Mouse (Mus musculus) neural tube, embryonic 12.5 days (tissue): ENCODE data around the gene Gja5. TPM values are rescaled to one million over a fixed set of nuclear protein-coding genes. Genes with fewer than 3 reads are reported as not detected.

Experiments used
- ATAC-seq: fragments of 200-750 bp; cut with Nextera tagmentation; 2 replicates; pipeline ENCODE4 v1.8.0; 2017; ENCODE audit warnings: low read depth, mild to moderate bottlenecking, moderate TSS enrichment, moderate library complexity; ENCODE audit not compliant: low FRiP score
- H3K27ac ChIP-seq: fragments of 300-500 bp; sonication (generic); 2 replicates; pipeline ENCODE4 v1.5.1; 2016
- H3K27me3 ChIP-seq: fragments of 300-500 bp; sonication (generic); replicated peaks from 2 replicates; pipeline ENCODE4 v1.6.1; 2016; ENCODE audit warnings: mild to moderate bottlenecking
- H3K36me3 ChIP-seq: fragments of 300-500 bp; sonication (generic); 2 replicates; pipeline ENCODE4 v1.6.1; 2016; ENCODE audit warnings: mild to moderate bottlenecking
- H3K4me1 ChIP-seq: fragments of 300-500 bp; sonication (generic); 2 replicates; pipeline ENCODE4 v1.6.1; 2016
- H3K4me2 ChIP-seq: fragments of 300-500 bp; sonication (generic); replicated peaks from 2 replicates; pipeline ENCODE4 v1.6.1; 2016; ENCODE audit warnings: mild to moderate bottlenecking
- H3K4me3 ChIP-seq: fragments of 300-500 bp; sonication (generic); 2 replicates; pipeline ENCODE4 v1.5.1; 2016
- H3K9ac ChIP-seq: fragments of 300-500 bp; sonication (generic); 2 replicates; pipeline ENCODE4 v1.6.1; 2016; ENCODE audit warnings: mild to moderate bottlenecking
- H3K9me3 ChIP-seq: fragments of 300-500 bp; sonication (generic); 2 replicates; pipeline ENCODE4 v1.6.1; 2016; ENCODE audit warnings: mild to moderate bottlenecking
- WGBS: fragments of 180-500 bp; shearing (Covaris S2); methylation state at CpG from one replicate; pipeline ENCODE4 v1.1.7; 2016; 5-methylcytosine and 5-hydroxymethylcytosine counted together
- polyA plus RNA-seq: library from polyadenylated mRNA; unstranded; fragments of >200 nt; fragmentation: Nextera tagmentation; extraction: Ambion mirVana; gene quantifications from 2 replicates; pipeline ENCODE4 v1.2.1, GENCODE M21; 2016

Gene Gja5
- polyA plus RNA-seq, 1 experiment from 2014 or later = 6.9 TPM

GRCm38 (mm10) chr3:96992526-96992925 lies 88.0 kb downstream of the Gja5 start:
- no peaks in the 10 kb centered on the region for H3K36me3 ChIP-seq
- no peak overlapping the region for H3K9ac ChIP-seq
- H3K27ac ChIP-seq = no peak overlapping the region
- 8% methylated on average over 3 of the region's 3 CpGs for WGBS
- ATAC-seq = no peak
- no peaks in the 10 kb centered on the region for H3K27me3 ChIP-seq
- no peak overlapping the region for H3K4me2 ChIP-seq
- no peaks in the 10 kb centered on the region for H3K9me3 ChIP-seq
- H3K4me3 ChIP-seq = no peak overlapping the region
- no peaks in the 10 kb centered on the region for H3K4me1 ChIP-seq

DNA sequence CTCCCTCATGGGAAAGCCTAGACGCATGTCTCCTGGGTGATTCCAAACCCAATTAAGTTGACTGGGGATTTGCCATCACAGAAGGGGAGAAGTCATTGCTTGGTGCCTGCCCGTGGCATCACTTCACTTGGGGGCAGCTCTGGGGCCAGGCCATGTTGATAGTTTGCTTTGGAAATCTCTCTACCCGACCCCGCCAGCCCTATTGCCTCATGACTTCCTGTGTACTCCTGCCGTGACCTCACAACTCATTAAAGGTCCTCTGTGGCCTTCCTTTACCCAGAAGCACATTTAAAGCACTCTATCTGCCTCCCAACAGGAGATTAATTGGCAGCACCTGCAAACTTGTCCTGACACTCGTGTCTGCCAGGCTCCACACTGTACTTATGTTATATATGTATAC lies 93.3 kb downstream of the Gja5 start:
- Histone ChIP-seq H3K4me1 (no peaks in the 10 kb centered on the region), H3K9me3 (no peaks in the 10 kb centered on the region), H3K9ac (no peak overlapping the region), H3K27ac (no peak overlapping the region), H3K4me3 (no peak overlapping the region), H3K36me3 (no peaks in the 10 kb centered on the region), H3K4me2 (no peak overlapping the region), H3K27me3 (no peaks in the 10 kb centered on the region)
- 53% methylated on average over 6 of the region's 6 CpGs for WGBS
- ATAC-seq = no peak

- Histone ChIP-seq H3K9me3 (no peaks in the 10 kb centered on the region), H3K27ac (no peak overlapping the region), H3K36me3 (no peaks in the 10 kb centered on the region), H3K9ac (no peak overlapping the region), H3K4me3 (no peak overlapping the region), H3K4me2 (no peak overlapping the region), H3K4me1 (no peaks in the 10 kb centered on the region; the same call in 1 of the 2 replicates), H3K27me3 (no peaks in the 10 kb centered on the region)
- 94% methylated on average over 10 of the region's 10 CpGs for WGBS
- ATAC-seq = no peak
Observed at GRCm38 (mm10) chr3:97003111-97003510, 98.6 kb downstream of the Gja5 start.

- no peaks in the 10 kb centered on the region; the same call in 1 of the 2 replicates for H3K4me1 ChIP-seq
- 81% methylated on average over 4 of the region's 4 CpGs for WGBS
Observed at GRCm38 (mm10) chr3:97004509-97004908, 100.0 kb downstream of the Gja5 start.

GRCm38 (mm10) chr3:97007010-97007448 lies 102.5 kb downstream of the Gja5 start:
- no peak overlapping the region for H3K4me2 ChIP-seq
- no peaks in the 10 kb centered on the region for H3K36me3 ChIP-seq
- 45% methylated on average over 3 of the region's 3 CpGs for WGBS
- no peak for ATAC-seq
- no peak overlapping the region for H3K27ac ChIP-seq
- H3K9me3 ChIP-seq = no peaks in the 10 kb centered on the region
- no peaks in the 10 kb centered on the region; the same call in 1 of the 2 replicates for H3K4me1 ChIP-seq
- no peaks in the 10 kb centered on the region for H3K27me3 ChIP-seq
- H3K9ac ChIP-seq = no peak overlapping the region
- H3K4me3 ChIP-seq = no peak overlapping the region

More at GRCm38 (mm10) chr3:97004509-97004908, 100.0 kb downstream of the Gja5 start:
- H3K27ac ChIP-seq = no peak overlapping the region
- no peak overlapping the region for H3K4me3 ChIP-seq
- H3K9me3 ChIP-seq = no peaks in the 10 kb centered on the region
- H3K27me3 ChIP-seq = no peaks in the 10 kb centered on the region
- H3K4me2 ChIP-seq = no peak overlapping the region
- H3K9ac ChIP-seq = no peak overlapping the region
- no peaks in the 10 kb centered on the region for H3K36me3 ChIP-seq
- no peak for ATAC-seq

- Histone ChIP-seq H3K27ac (no peak overlapping the region), H3K36me3 (no peaks in the 10 kb centered on the region), H3K9ac (no peak overlapping the region), H3K4me3 (no peak overlapping the region), H3K4me2 (no peak overlapping the region), H3K4me1 (no peaks in the 10 kb centered on the region), H3K9me3 (no peaks in the 10 kb centered on the region), H3K27me3 (no peaks in the 10 kb centered on the region)
- ATAC-seq = no peak
- WGBS = 48% methylated on average over 5 of the region's 5 CpGs
Observed at GRCm38 (mm10) chr3:97025226-97025625, 120.7 kb downstream of the Gja5 start.

GRCm38 (mm10) chr3:97032053-97032496 lies 127.6 kb downstream of the Gja5 start:
- Histone ChIP-seq H3K27ac (no peak overlapping the region), H3K27me3 (peaks cover 3% of the 10 kb centered on the region; the same call in 1 of the 2 replicates), H3K9me3 (no peaks in the 10 kb centered on the region), H3K4me1 (0 out of 2 replicates have a peak, but pooled peaks cover 8% of the 10 kb centered on the region), H3K9ac (0 out of 2 replicates have a peak overlapping the region, but pooled peaks have one; percentile 17), H3K4me2 (peak overlapping the region; percentile 62), H3K36me3 (no peaks in the 10 kb centered on the region), H3K4me3 (peak overlapping the region; percentile 25)
- ATAC-seq = peak; percentile 37; the same call in 1 of the 2 replicates
- under 1% methylated on average over 10 of the region's 10 CpGs for WGBS

- Histone ChIP-seq H3K9ac (no peak overlapping the region), H3K4me1 (0 out of 2 replicates have a peak, but pooled peaks cover 8% of the 10 kb centered on the region), H3K27ac (no peak overlapping the region), H3K27me3 (peaks cover 3% of the 10 kb centered on the region; the same call in 1 of the 2 replicates), H3K4me2 (no peak overlapping the region), H3K36me3 (no peaks in the 10 kb centered on the region), H3K9me3 (no peaks in the 10 kb centered on the region), H3K4me3 (no peak overlapping the region)
- WGBS = 88% methylated on average over 3 of the region's 3 CpGs
- ATAC-seq = no peak
Observed at GRCm38 (mm10) chr3:97035558-97035957, 131.1 kb downstream of the Gja5 start.

GRCm38 (mm10) chr3:97037119-97037518 lies 132.6 kb downstream of the Gja5 start:
- no peaks in the 10 kb centered on the region for H3K9me3 ChIP-seq
- H3K27me3 ChIP-seq = 0 out of 2 replicates have a peak, but pooled peaks cover 3% of the 10 kb centered on the region
- no peak overlapping the region for H3K9ac ChIP-seq
- WGBS = 46% methylated on average over 6 of the region's 6 CpGs
- 0 out of 2 replicates have a peak, but pooled peaks cover 5% of the 10 kb centered on the region for H3K4me1 ChIP-seq
- no peak overlapping the region for H3K4me3 ChIP-seq
- ATAC-seq = no peak
- H3K36me3 ChIP-seq = no peaks in the 10 kb centered on the region
- no peak overlapping the region for H3K27ac ChIP-seq
- no peak overlapping the region for H3K4me2 ChIP-seq

DNA sequence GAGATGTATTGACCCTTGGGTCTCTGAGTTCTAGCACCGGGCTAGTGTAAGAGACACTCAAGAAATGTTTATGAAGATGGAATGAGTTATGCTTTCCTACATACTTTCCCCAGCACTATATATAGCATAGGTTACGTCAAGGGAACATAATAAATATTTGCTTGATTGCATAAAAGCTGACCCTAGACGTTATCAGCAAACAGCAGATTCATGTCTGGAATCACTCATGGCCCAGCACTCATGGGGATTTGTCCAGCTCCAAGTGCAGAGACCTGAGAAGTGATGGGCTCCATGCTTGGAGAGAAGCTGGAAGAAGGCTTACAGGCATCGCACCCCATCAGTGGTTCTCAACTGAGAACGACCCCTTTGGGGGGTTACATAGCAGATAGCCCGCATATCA lies 135.2 kb downstream of the Gja5 start:
- Histone ChIP-seq H3K9ac (no peak overlapping the region), H3K27ac (no peak overlapping the region), H3K4me1 (no peaks in the 10 kb centered on the region), H3K36me3 (no peaks in the 10 kb centered on the region), H3K4me3 (no peak overlapping the region), H3K27me3 (no peaks in the 10 kb centered on the region), H3K9me3 (no peaks in the 10 kb centered on the region), H3K4me2 (no peak overlapping the region)
- WGBS = 87% methylated on average over 6 of the region's 6 CpGs
- no peak for ATAC-seq

DNA sequence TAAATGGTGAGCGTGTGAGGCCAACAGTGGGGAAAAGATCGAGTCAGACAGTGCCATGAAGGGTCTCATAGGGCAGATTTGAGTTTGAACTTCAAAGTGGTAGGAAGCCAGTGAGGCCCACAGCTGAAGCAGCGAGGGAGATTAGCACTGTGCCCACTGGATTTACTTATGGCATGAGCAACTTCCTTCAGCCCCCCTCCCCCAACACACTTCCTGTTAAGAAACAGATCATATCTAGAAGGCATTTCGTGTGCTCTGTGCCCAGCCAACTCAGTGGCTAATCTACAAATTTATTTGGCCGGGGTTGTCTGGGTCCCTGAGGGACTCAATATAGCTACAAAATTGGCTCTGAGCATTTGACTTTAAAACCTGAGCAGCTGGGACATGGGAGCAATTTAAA lies 139.7 kb downstream of the Gja5 start:
- 77% methylated on average over 5 of the region's 5 CpGs for WGBS
- no peak overlapping the region for H3K27ac ChIP-seq

GRCm38 (mm10) chr3:97047757-97048156 lies 143.3 kb downstream of the Gja5 start:
- no peak overlapping the region for H3K4me3 ChIP-seq
- H3K27ac ChIP-seq = no peak overlapping the region
- no peaks in the 10 kb centered on the region; the same call in 1 of the 2 replicates for H3K4me1 ChIP-seq
- ATAC-seq = no peak
- H3K9ac ChIP-seq = no peak overlapping the region
- no peaks in the 10 kb centered on the region for H3K9me3 ChIP-seq
- WGBS = 89% methylated on average over 4 of the region's 4 CpGs
- no peak overlapping the region for H3K4me2 ChIP-seq
- no peaks in the 10 kb centered on the region for H3K27me3 ChIP-seq
- no peaks in the 10 kb centered on the region for H3K36me3 ChIP-seq

More for the DNA sequence above, 139.7 kb downstream of the Gja5 start:
- Histone ChIP-seq H3K4me1 (no peaks in the 10 kb centered on the region), H3K9ac (no peak overlapping the region), H3K27me3 (no peaks in the 10 kb centered on the region), H3K4me2 (no peak overlapping the region), H3K4me3 (no peak overlapping the region), H3K9me3 (no peaks in the 10 kb centered on the region), H3K36me3 (no peaks in the 10 kb centered on the region)
- ATAC-seq = no peak

DNA sequence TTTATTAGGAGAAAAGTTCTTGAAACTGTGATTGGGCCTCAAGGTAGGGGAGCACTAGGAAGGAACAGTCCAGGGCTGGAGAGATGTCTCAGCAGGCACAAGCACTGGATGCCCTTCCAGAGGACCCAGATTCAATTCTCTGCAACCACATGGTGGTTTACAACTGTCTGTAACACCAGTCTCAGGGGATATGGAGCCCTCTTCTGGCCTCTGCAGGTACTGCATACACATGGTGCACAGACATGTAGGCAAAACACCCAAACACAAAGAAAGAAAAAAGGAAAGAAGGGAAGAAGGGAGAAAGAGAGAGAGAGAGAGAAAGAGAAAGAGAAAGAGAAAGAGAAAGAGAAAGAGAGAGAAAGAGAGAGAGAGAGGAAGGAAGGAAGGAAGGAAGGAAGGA lies 143.9 kb downstream of the Gja5 start:
- Histone ChIP-seq H3K4me3 (no peak overlapping the region), H3K27me3 (no peaks in the 10 kb centered on the region), H3K36me3 (no peaks in the 10 kb centered on the region), H3K9ac (no peak overlapping the region), H3K4me2 (no peak overlapping the region), H3K4me1 (no peaks in the 10 kb centered on the region; the same call in 1 of the 2 replicates), H3K27ac (no peak overlapping the region), H3K9me3 (no peaks in the 10 kb centered on the region)
- no peak for ATAC-seq
